Mouse (Mus musculus) spleen, adult 18-20 months (tissue): ENCODE measurements around the gene Apol7b.
"Not testable (repeated sequence)": the region's sequence is repeated elsewhere in the genome, so short reads cannot be mapped to it uniquely, and the experiment has no call there.

Experiments
- DNase-seq, 2 experiments: peaks; one replicate each; pipeline ENCODE4 v3.0.0; 2022; ENCODE audit warnings: mixed read lengths in 2 of 2

Gene Apol7b

GRCm38 (mm10) chr15:77447392-77447791 lies at the start of gene Apol7b:
Apol7b (minus strand) TSS chr15:77447492.
- not testable (repeated sequence) for DNase-seq

- DNase-seq = not testable (repeated sequence)
Measured at GRCm38 (mm10) chr15:77494694-77495093, 47.4 kb upstream of the Apol7b start.

GRCm38 (mm10) chr15:77493181-77493580 lies 45.9 kb upstream of the Apol7b start:
- DNase-seq = not testable (repeated sequence)

GRCm38 (mm10) chr15:77482140-77482794 lies 35.0 kb upstream of the Apol7b start:
- no peak for DNase-seq

GRCm38 (mm10) chr15:77476693-77477092 lies 29.4 kb upstream of the Apol7b start, which contains the start of gene Apol10a:
Apol10a (plus strand) TSS chr15:77477047.
- not testable (repeated sequence) for DNase-seq

GRCm38 (mm10) chr15:77474699-77475390 lies 27.6 kb upstream of the Apol7b start:
- not testable (repeated sequence) for DNase-seq

- DNase-seq = not testable (repeated sequence)
Measured at GRCm38 (mm10) chr15:77449927-77450326, 2.6 kb upstream of the Apol7b start.

- DNase-seq = not testable (repeated sequence)
Measured at GRCm38 (mm10) chr15:77445668-77446067, 1.6 kb downstream of the Apol7b start.

- not testable (repeated sequence) for DNase-seq
Measured at GRCm38 (mm10) chr15:77444746-77445145, 2.5 kb downstream of the Apol7b start.

GRCm38 (mm10) chr15:77428690-77429448 lies 18.4 kb downstream of the Apol7b start:
- not testable (repeated sequence) for DNase-seq

GRCm38 (mm10) chr15:77422925-77423324 lies 24.4 kb downstream of the Apol7b start:
- DNase-seq = not testable (repeated sequence)

- not testable (repeated sequence) for DNase-seq
Measured at GRCm38 (mm10) chr15:77419657-77420056, 27.6 kb downstream of the Apol7b start.

- not testable (repeated sequence) for DNase-seq
Measured at GRCm38 (mm10) chr15:77416655-77417333, 30.5 kb downstream of the Apol7b start.

GRCm38 (mm10) chr15:77415653-77416052 lies 31.6 kb downstream of the Apol7b start:
- not testable (repeated sequence) for DNase-seq

- not testable (repeated sequence) for DNase-seq
Measured at GRCm38 (mm10) chr15:77412695-77413094, 34.6 kb downstream of the Apol7b start.

GRCm38 (mm10) chr15:77411035-77411434 lies 36.3 kb downstream of the Apol7b start, which contains the start of gene Apol9a:
Apol9a (minus strand) TSS chr15:77411135.
- not testable (repeated sequence) for DNase-seq

GRCm38 (mm10) chr15:77406370-77406769 lies 40.9 kb downstream of the Apol7b start:
- peak; percentile 6 to 26 for DNase-seq

- DNase-seq = not testable (repeated sequence)
Measured at GRCm38 (mm10) chr15:77399027-77399426, 48.3 kb downstream of the Apol7b start, which contains the start of gene Apol7a. Apol7a (minus strand) TSS chr15:77399110.

GRCm38 (mm10) chr15:77397450-77398132 lies 49.7 kb downstream of the Apol7b start:
- DNase-seq = not testable (repeated sequence)

- DNase-seq = not testable (repeated sequence)
Measured at GRCm38 (mm10) chr15:77393832-77394231, 53.5 kb downstream of the Apol7b start.

GRCm38 (mm10) chr15:77387462-77387861 lies 59.8 kb downstream of the Apol7b start:
- DNase-seq = no peak
